Mouse (Mus musculus) CH12.LX (cell line): ENCODE measurements around the gene Mfsd5. TPM values are rescaled to one million over a fixed set of nuclear protein-coding genes. Genes with fewer than 3 reads are reported as not detected.

ENCODE experiments used
- DNase-seq: peaks from one replicate; pipeline ENCODE4 v3.0.0-alpha.2; 2013; ENCODE audit errors: extremely low read depth
- H3K27ac ChIP-seq: 2 replicates; pipeline ENCODE4 v1.5.1; 2012; ENCODE audit warnings: low read depth, mild to moderate bottlenecking, control low read depth, moderate library complexity; ENCODE audit not compliant: insufficient read depth
- H3K27me3 ChIP-seq: replicated peaks from 2 replicates; pipeline ENCODE3; 2012; ENCODE audit warnings: inconsistent platforms
- H3K36me3 ChIP-seq, 2 experiments: replicated peaks in 1 of 2; 2 replicates each; pipeline versions ENCODE3 to v1.6.1; 2012; ENCODE audit warnings: inconsistent platforms in 1 of 2, low read length in 1 of 2, mild to moderate bottlenecking in 1 of 2, mixed read lengths in 1 of 2, moderate library complexity in 1 of 2; ENCODE audit not compliant: control insufficient read depth in 1 of 2, insufficient read depth in 1 of 2
- H3K4me1 ChIP-seq, 2 experiments: 2 replicates each; pipeline ENCODE4 v1.6.1; 2012; ENCODE audit warnings: inconsistent platforms in 1 of 2, moderate library complexity in 1 of 2; ENCODE audit not compliant: insufficient read depth in 2 of 2, control insufficient read depth in 1 of 2
- H3K4me2 ChIP-seq: 2 replicates; pipeline ENCODE4 v1.6.1; 2012; ENCODE audit warnings: low read depth, mild to moderate bottlenecking, control low read depth; ENCODE audit not compliant: poor library complexity, insufficient read depth, severe bottlenecking
- H3K4me3 ChIP-seq, 3 experiments: fragments of 150-350 bp in 1 of 3; sonication (generic) in 1 of 3; replicated peaks in 1 of 3; 2 replicates each; pipeline versions ENCODE3 to v1.5.1; 2011 to 2012; ENCODE audit warnings: low read depth in 2 of 3, low read length in 2 of 3, mild to moderate bottlenecking in 2 of 3, moderate library complexity in 2 of 3, control low read depth in 1 of 3, improper control_type of control experiment in 1 of 3, inconsistent platforms in 1 of 3, mixed read lengths in 1 of 3; ENCODE audit not compliant: poor library complexity in 1 of 3
- H3K79me2 ChIP-seq: replicated peaks from 2 replicates; pipeline ENCODE4 v1.6.1; 2012; ENCODE audit warnings: mild to moderate bottlenecking, moderate library complexity; ENCODE audit not compliant: control insufficient read depth, poor library complexity, insufficient read depth, severe bottlenecking; ENCODE audit errors: extremely low read depth
- H3K9ac ChIP-seq: 2 replicates; pipeline ENCODE4 v1.6.1; 2012; ENCODE audit warnings: low read depth, mild to moderate bottlenecking, control low read depth, moderate library complexity; ENCODE audit not compliant: insufficient read depth
- H3K9me3 ChIP-seq: replicated peaks from 2 replicates; pipeline ENCODE3; 2012; ENCODE audit warnings: low read length, inconsistent platforms, mixed read lengths
- BHLHE40 ChIP-seq: IDR thresholded peaks from 2 replicates; pipeline ENCODE4 v1.6.1; 2011; ENCODE audit warnings: mild to moderate bottlenecking, low read depth, low read length, improper control_type of control experiment
- CHD2 ChIP-seq: IDR thresholded peaks from 2 replicates; pipeline ENCODE4 v1.6.1; 2011; ENCODE audit warnings: low read length, improper control_type of control experiment
- MAFK ChIP-seq: IDR thresholded peaks from 2 replicates; pipeline ENCODE4 v1.6.1; 2011; ENCODE audit warnings: low read length, improper control_type of control experiment; ENCODE audit not compliant: insufficient replicate concordance
- MAZ ChIP-seq: IDR thresholded peaks from 2 replicates; pipeline ENCODE4 v1.6.1; 2012; ENCODE audit warnings: low read depth, mild to moderate bottlenecking, inconsistent platforms, low read length, improper control_type of control experiment, moderate library complexity
- MEF2A ChIP-seq: IDR thresholded peaks from 2 replicates; pipeline ENCODE4 v1.6.1; 2014; ENCODE audit warnings: low read depth, mild to moderate bottlenecking, inconsistent platforms, low read length, improper control_type of control experiment, borderline replicate concordance
- MXI1 ChIP-seq: IDR thresholded peaks from 2 replicates; pipeline ENCODE4 v1.6.1; 2011; ENCODE audit warnings: mild to moderate bottlenecking, low read depth, low read length, improper control_type of control experiment
- MYC ChIP-seq: IDR thresholded peaks from 2 replicates; pipeline ENCODE4 v1.6.1; 2011; ENCODE audit warnings: low read depth, mild to moderate bottlenecking, improper control_type of control experiment, low read length
- NRF1 ChIP-seq: IDR thresholded peaks from 2 replicates; pipeline ENCODE4 v1.6.1; 2014; ENCODE audit warnings: low read depth, mild to moderate bottlenecking, inconsistent platforms, low read length, improper control_type of control experiment, moderate library complexity
- PAX5 ChIP-seq: IDR thresholded peaks from 2 replicates; pipeline ENCODE4 v1.6.1; 2012; ENCODE audit warnings: low read length, inconsistent platforms, mixed read lengths
- POLR2A ChIP-seq: IDR thresholded peaks from 2 replicates; pipeline ENCODE4 v1.6.1; 2011; ENCODE audit warnings: low read depth, mild to moderate bottlenecking, improper control_type of control experiment, low read length
- POLR2AphosphoS2 ChIP-seq: IDR thresholded peaks from 2 replicates; pipeline ENCODE4 v1.6.1; 2011; ENCODE audit warnings: low read depth, low read length, improper control_type of control experiment
- SIN3A ChIP-seq: IDR thresholded peaks from 2 replicates; pipeline ENCODE4 v1.6.1; 2012; ENCODE audit warnings: low read length, improper control_type of control experiment, inconsistent platforms
- ZNF384 ChIP-seq: IDR thresholded peaks from 2 replicates; pipeline ENCODE4 v1.6.1; 2012; ENCODE audit warnings: low read depth, low read length, improper control_type of control experiment, inconsistent platforms
- dilution Hi-C: fragments of 300-500 bp; cut with MboI; formaldehyde crosslinking; loops from 2 replicates; pipeline ENCODE4 v1.14.3; 2020; ENCODE audit warnings: low sequenced_read_pairs; ENCODE audit not compliant: extremely low pct_unique_long_range_greater_than_20kb, extremely low pct_ligation_motif_present
- in situ Hi-C: fragments of 300-500 bp; cut with MboI; formaldehyde crosslinking; loops from 3 replicates; pipeline ENCODE4 v1.14.3; 2019; ENCODE audit warnings: low sequenced_read_pairs, low pct_ligation_motif_present, low pct_unique_long_range_greater_than_20kb, mixed read lengths
- polyA plus RNA-seq: library from polyadenylated mRNA; unstranded; fragments of >175 nt; gene quantifications from 2 replicates; pipeline ENCODE4 v1.2.1, GENCODE M21; 2012; ENCODE audit warnings: low read depth; ENCODE audit not compliant: insufficient read length
- total RNA-seq, 2 experiments: library from RNA; depleted of rRNA; stranded (reverse); fragments of 300-350 nt in 1 of 2; fragments of >200 nt in 1 of 2; gene quantifications; 2 replicates each; pipeline ENCODE4 v1.2.3; 2012 to 2014

Mfsd5 gene
- total and polyA plus RNA-seq, 3 experiments = 31.1 to 90.6 (median 51.8) TPM

- Histone ChIP-seq H3K4me2 (peak overlapping the region; percentile 79), H3K27ac (no peak overlapping the region), H3K4me3 (peak overlapping the region; percentile 53 to 57 (median 55)), H3K4me1 (peaks cover 5 to 27% of the 10 kb centered on the region in 2 experiments; a peak in 2 of 4 replicates), H3K27me3 (peaks cover 66% of the 10 kb centered on the region), H3K79me2 (no peaks in the 10 kb centered on the region), H3K9ac (no peak overlapping the region), H3K9me3 (no peaks in the 10 kb centered on the region), H3K36me3 (no peaks in the 10 kb centered on the region)
- TF ChIP-seq MXI1 (peak; percentile 31; the same call in 1 of the 2 replicates), NRF1 (peak; percentile 54; the same call in 1 of the 2 replicates), PAX5 (no peak), SIN3A (peak; percentile 29; the same call in 1 of the 2 replicates), MAFK (no peak), CHD2 (peak; percentile 43; the same call in 1 of the 2 replicates), BHLHE40 (peak; percentile 21; the same call in 1 of the 2 replicates)
- DNase-seq = no peak
- in situ Hi-C loops = no loop called here
- dilution Hi-C loops = no loop called here
These were observed 33.1 kb upstream of the Mfsd5 start for GRCm38 (mm10) chr15:102245891-102246741.

DNA sequence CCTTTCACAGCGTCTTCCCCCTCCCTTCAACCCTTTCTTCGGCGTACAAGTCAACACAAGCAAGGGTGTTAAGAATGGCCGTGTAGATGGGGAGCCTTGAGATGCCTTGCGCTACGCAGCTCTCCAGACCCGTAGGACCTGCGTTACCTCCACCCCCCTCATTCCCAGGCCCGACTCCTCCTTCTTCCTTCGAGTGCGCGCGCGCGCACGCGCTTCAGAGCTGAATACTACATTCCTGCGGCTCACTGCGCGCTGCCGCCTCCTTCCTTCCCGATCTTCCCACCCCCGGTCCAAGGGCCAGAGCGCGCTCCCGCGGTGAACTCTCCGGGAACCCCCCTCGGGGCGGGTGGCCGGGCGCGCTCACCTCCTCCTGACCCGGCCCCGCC lies 32.4 kb upstream of the Mfsd5 start:
- Histone ChIP-seq H3K4me1 (peaks cover 5 to 27% of the 10 kb centered on the region in 2 experiments; a peak in 2 of 4 replicates), H3K4me3 (peak overlapping the region; percentile 53 to 57 (median 55)), H3K27me3 (peaks cover 72% of the 10 kb centered on the region), H3K27ac (no peak overlapping the region), H3K79me2 (no peaks in the 10 kb centered on the region), H3K9me3 (no peaks in the 10 kb centered on the region), H3K4me2 (peak overlapping the region; percentile 79), H3K36me3 (no peaks in the 10 kb centered on the region), H3K9ac (no peak overlapping the region)
- peak; percentile 80 for TF ChIP-seq NRF1
- TF ChIP-seq ZNF384 = no peak
- 0 out of 2 replicates have a peak, but pooled peaks have one; percentile 34 for TF ChIP-seq MYC
- TF ChIP-seq POLR2A = 0 out of 2 replicates have a peak, but pooled peaks have one; percentile 24
- dilution Hi-C loops = no loop called here
- peak; percentile 54 for DNase-seq
- in situ Hi-C loops = no loop called here

DNA sequence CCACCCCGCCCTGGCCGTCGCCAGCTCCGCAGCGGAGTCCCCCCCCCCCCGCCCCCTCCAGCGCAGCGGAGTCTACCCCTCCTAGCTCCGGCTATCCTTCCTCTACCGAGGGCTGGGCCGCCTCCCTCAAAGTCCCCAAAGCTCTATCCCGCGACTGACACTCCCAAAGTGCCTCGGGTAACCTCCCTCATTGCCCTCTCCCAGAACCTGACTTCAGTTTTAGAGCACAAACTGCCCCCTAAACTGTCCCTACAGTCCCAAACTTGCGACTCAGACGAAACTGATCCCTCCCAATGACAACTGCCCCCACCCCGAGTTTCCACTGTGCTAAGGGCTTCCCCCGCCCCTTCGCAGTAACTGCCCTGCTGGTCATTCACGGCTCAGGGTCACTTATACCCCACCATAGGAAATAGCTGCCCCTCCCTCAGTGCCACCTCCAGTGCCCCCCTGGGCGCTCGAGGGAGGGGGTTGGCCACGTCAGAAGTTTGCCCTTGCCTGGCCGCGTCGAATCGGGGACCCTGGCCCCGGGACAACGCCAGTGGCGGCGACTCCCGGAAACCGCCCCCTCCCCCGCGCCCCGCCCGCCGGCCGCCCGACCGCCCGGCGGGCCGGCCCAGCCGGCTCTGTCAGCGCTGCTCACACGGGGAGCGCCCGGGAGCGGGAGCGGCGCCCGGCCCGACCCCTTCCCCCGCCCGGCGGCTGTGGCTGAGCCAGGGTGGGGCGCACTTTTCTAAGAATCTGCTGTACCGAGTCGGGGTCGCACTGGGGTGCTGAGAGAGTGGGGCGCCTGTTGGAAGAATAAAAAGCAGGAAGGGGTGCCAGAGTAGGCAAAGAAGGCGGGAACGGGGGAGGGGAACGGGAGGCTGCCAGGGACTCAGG lies 31.8 kb upstream of the Mfsd5 start:
- Histone ChIP-seq H3K27me3 (peaks cover 77% of the 10 kb centered on the region), H3K4me2 (peak overlapping the region; percentile 24), H3K9me3 (no peaks in the 10 kb centered on the region), H3K36me3 (no peaks in the 10 kb centered on the region), H3K9ac (peak overlapping the region; percentile 57), H3K4me1 (peaks cover 5 to 27% of the 10 kb centered on the region in 2 experiments; a peak in 2 of 4 replicates), H3K27ac (no peak overlapping the region; the same call in 1 of the 2 replicates), H3K4me3 (peak overlapping the region; percentile 53 to 61 (median 55)), H3K79me2 (no peaks in the 10 kb centered on the region)
- in situ Hi-C loops (no loop called here), dilution Hi-C loops (no loop called here)
- no peak for DNase-seq
- TF ChIP-seq MXI1 = 0 out of 2 replicates have a peak, but pooled peaks have one; percentile 5
- TF ChIP-seq CHD2 = peak; percentile 19
- no peak for TF ChIP-seq MEF2A
- TF ChIP-seq SIN3A = peak; percentile 34; the same call in 1 of the 2 replicates
- TF ChIP-seq MAZ = peak; percentile 27
- TF ChIP-seq POLR2AphosphoS2 = no peak
